Mouse (Mus musculus): ENCODE data around the gene H2-Ob.

DNA sequence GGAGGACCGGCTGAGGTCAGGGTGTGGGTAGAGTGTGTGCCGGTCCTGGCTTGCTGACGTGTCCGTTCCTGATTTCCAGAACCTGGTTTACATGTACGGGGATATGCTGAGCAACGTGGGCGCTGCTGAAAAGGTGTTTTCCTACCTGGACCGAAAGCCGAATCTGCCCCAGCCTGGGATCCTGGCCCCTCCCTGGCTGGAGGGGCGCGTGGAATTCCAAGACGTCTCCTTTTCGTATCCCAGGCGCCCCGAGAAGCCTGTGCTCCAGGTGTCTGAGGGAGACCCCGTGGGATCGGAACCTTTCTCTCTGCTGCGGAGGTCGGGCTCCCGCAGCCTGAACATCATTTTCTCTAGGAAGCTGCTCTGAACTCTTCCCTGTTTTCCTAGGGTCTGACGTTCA lies 24.8 kb upstream of the H2-Ob start:
- TF ChIP-seq CTCF (IDR thresholded peaks at IDR 0.05; ENCODE audit: low read depth) (no peak), EP300 (optimal IDR thresholded peaks at IDR 0.05) (no peak)

All from stomach, postnatal 0 days (tissue).